Mouse (Mus musculus) layer of hippocampus, postnatal 10 days (tissue): ENCODE data around the gene Srp54a. TPM values are rescaled to one million over a fixed set of nuclear protein-coding genes. Genes with fewer than 3 reads are reported as not detected.
"Not testable (repeated sequence)": the region's sequence is repeated elsewhere in the genome, so short reads cannot be mapped to it uniquely, and the experiment has no call there.

ENCODE experiments used
- DNase-seq, 2 experiments: peaks; one replicate each; pipeline ENCODE4 v3.0.0; 2021; ENCODE audit warnings: low spot score in 2 of 2
- total RNA-seq, 2 experiments: library from RNA; stranded (reverse); gene quantifications; 2 replicates each; pipeline ENCODE4 v1.2.3; 2021

Gene Srp54a
- total RNA-seq, 2 experiments from 2014 or later, result 102 to 116 TPM

DNA sequence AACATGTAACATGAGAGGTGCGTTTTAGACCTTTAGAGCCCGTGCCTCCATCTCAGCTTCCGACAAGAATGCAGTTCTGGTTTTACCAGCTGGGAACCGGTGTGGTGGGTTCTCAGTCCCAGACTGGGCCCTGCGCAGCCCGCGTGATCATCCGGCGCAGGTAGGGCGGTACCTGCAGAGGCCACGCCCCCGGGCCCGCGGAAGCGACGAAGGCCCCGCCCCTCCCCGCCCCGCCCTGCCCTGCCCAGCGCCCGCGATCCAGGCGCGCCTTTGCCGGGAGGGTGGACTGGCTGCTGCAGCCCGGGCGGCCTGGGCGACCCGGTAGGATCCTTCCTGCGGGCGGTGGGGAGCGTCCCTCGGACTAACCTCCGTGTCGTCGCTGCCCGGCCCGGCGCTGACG, 44.2 kb downstream of the Srp54a start, which contains the start of gene Fam177a:
Gene Fam177a, plus strand, starts transcription at position 228 of the 400 bp plus-strand sequence.
- not testable (repeated sequence) for DNase-seq

DNA sequence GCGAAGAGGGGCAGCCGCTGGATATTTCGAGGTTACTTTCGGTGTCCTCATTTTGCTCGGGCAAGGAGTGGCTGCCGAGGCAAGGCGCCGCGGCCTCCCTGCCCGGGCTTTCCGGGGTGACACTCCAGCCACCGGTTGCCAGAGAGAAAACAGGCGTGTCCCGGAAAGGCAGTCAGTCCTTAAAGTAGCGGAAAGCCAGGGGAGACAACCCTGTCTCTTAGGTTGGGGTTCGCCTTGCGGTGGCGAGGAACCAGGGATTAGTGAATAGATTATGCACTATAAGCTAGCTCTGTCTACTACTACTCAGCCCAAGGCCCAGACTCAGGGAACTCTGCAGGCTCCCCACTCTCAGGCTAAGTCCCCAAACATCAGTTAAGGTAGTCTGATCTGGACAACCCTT, 44.7 kb downstream of the Srp54a start:
- DNase-seq, result not testable (repeated sequence)

DNA sequence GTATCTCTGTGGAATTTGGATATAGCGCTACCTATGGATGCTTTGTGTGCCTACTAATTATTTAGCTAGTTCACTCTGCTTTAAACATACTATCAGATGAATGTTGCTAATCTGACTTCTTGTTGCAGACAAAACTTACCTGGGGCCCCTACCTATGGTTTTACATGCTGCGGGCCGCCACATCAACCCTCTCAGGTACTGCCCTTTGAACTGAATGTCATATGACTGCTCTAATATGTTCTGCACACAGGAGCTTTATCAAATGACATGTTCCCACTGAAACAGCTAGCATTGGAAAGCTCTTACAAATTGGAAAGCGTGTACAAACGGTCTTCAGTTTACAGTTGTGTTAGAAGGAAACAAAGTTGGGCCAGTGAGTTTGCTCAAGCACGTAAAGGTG, 55.5 kb downstream of the Srp54a start:
- not testable (repeated sequence) for DNase-seq

DNA sequence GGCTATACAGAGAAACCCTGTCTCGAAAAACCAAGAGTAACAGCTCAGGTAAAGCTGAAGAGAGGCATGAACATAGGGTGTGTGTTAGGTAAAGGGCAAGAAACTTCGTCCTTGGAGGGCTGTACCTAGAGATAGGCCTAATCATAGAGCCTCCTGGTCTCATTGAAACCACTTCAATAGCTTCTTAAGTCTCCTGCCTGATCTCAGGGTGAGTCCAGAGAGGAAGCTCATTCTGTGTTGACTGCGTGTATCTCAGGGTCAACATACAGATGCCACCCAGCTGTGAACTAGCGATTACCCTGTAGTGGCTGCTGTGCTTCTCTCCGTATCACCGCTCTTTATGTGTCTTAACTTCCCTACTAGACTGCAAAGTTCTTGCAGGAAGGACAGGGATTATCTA, 57.8 kb downstream of the Srp54a start:
- DNase-seq, result not testable (repeated sequence)

DNA sequence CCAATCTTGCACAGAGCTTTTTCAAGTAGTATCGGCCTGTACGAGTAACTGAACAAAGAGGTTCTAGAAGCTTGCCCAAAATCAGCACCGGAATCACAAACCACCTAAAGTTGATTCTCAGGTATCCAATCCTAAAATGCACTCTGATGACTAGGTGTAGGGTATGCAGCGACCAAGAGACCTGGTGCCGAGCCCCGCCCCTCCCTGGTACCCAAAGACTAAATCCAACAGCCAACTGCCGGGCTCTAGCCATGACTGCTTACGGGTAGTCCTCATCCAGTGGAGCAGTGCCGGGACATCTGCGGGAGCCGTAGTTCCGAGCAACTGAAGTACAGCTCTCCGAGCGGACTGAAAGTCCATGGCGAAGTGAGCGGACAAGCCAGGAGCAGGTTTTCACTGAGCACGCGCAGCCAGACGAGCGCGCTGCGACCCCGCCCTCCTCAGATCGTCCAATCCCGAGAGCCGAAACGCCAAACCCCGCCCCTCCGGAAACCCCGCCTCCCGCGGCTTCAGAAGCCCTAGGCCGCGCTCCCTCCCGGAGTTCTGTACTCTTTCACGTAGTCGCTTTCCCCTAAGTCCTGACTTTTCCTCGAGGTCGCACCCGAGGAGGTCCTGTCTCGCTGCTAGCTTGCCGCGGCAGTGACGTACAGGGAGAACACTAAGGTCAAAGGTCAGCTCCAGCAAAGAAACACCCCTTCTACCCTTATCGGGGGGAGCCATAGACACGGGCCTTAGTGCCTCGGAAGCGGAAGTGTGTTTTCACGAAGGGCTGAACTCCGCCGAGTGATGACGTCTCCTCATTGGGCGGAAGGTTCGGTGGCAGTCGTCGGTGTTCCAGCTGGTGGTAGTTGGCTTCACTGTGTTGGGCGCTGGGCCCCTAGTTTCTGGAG, 74.7 kb downstream of the Srp54a start, which contains the start of gene Srp54b:
Gene Srp54b, plus strand, starts transcription at position 546 of the 890 bp plus-strand sequence.
- DNase-seq, result not testable (repeated sequence)

DNA sequence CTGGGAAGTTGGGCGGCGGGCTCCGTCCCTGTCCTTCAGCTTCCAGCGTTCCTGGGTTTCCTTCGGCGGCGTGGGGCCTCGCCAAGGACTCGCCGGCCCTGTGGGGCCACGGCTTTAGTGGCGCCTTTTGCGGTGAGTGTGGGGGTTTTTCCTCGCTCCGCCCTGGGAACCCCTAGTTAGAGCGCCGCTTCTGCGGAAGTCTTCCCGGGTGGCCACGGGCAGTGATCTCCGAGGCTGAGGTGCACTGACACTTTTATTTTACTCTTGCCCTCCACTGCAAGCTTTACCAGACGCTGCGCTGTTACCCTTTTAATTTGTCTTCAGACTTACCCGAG, 75.4 kb downstream of the Srp54a start:
- not testable (repeated sequence) for DNase-seq

Other genes with a start within 250 kb of the Srp54a start
- gene Cfl2, start 217.4 kb upstream of the Srp54a start, total RNA-seq, result 100 to 1,000 TPM; 174 to 184 TPM
- gene Gm20403, start 93.7 kb upstream of the Srp54a start, total RNA-seq, result not detected
- 1 to 10 TPM; 2.9 to 4.2 TPM for gene Baz1a, start 65.9 kb upstream of the Srp54a start, total RNA-seq
- 10 to 100 TPM in 1 of 2 experiments, 1 to 10 TPM in 1; 8.5 to 10.6 TPM for gene 2700097O09Rik, start 152 bp upstream of the Srp54a start, total RNA-seq
- 10 to 100 TPM; 26.7 to 36.8 TPM for gene Fam177a, start 44.2 kb downstream of the Srp54a start, total RNA-seq
- 10 to 100 TPM; 73.1 to 95.4 TPM for gene Srp54b, start 74.8 kb downstream of the Srp54a start, total RNA-seq
- 10 to 100 TPM in 1 of 2 experiments, not detected in 1; 11.8 TPM for gene 1700047I17Rik2, start 119.3 kb downstream of the Srp54a start, total RNA-seq
- gene Srp54c, start 149.9 kb downstream of the Srp54a start, total RNA-seq, result 10 to 100 TPM; 35.2 to 41.0 TPM
- 1 to 10 TPM; 7.6 to 8.8 TPM for gene 1110008L16Rik, start 219.3 kb downstream of the Srp54a start, total RNA-seq
- gene Ppp2r3c, start 222.7 kb downstream of the Srp54a start, total RNA-seq, result 10 to 100 TPM; 13.0 to 13.9 TPM